Mouse (Mus musculus): ENCODE data around the gene Gm8334.
"Not testable (repeated sequence)": the region's sequence is repeated elsewhere in the genome, so short reads cannot be mapped to it uniquely, and the experiment has no call there.

GRCm38 (mm10) chrX:148615053-148615452 lies at the start of gene Gm8334:
- TF ChIP-seq CTCF, POLR2A (IDR thresholded peaks at IDR 0.05; ENCODE audit: insufficient read depth, low read depth, low read length): not testable (repeated sequence)
